Mouse (Mus musculus) telencephalon, adult 2 months (tissue): ENCODE data around the gene Pfdn4.

Source experiments
- DNase-seq: peaks from one replicate; pipeline ENCODE4 v3.0.0-alpha.2; 2011; ENCODE audit warnings: low read depth, low spot score

Gene Pfdn4

GRCm38 (mm10) chr2:170497091-170497566, 901 bp downstream of the Pfdn4 start, which contains the start of gene Cyp24a1:
Gene Cyp24a1 (minus strand): TSS chr2:170497145.
- DNase-seq: no peak

- no peak for DNase-seq
Observed at GRCm38 (mm10) chr2:170498011-170498410, 1.8 kb downstream of the Pfdn4 start.

GRCm38 (mm10) chr2:170503343-170503742, 7.1 kb downstream of the Pfdn4 start:
- DNase-seq: no peak

- no peak for DNase-seq
Observed at GRCm38 (mm10) chr2:170503983-170504382, 7.8 kb downstream of the Pfdn4 start.

- DNase-seq: peak; percentile 61
Observed at GRCm38 (mm10) chr2:170507734-170508133, 11.5 kb downstream of the Pfdn4 start.

GRCm38 (mm10) chr2:170508821-170509220, 12.6 kb downstream of the Pfdn4 start:
- DNase-seq: peak; percentile 58

DNA sequence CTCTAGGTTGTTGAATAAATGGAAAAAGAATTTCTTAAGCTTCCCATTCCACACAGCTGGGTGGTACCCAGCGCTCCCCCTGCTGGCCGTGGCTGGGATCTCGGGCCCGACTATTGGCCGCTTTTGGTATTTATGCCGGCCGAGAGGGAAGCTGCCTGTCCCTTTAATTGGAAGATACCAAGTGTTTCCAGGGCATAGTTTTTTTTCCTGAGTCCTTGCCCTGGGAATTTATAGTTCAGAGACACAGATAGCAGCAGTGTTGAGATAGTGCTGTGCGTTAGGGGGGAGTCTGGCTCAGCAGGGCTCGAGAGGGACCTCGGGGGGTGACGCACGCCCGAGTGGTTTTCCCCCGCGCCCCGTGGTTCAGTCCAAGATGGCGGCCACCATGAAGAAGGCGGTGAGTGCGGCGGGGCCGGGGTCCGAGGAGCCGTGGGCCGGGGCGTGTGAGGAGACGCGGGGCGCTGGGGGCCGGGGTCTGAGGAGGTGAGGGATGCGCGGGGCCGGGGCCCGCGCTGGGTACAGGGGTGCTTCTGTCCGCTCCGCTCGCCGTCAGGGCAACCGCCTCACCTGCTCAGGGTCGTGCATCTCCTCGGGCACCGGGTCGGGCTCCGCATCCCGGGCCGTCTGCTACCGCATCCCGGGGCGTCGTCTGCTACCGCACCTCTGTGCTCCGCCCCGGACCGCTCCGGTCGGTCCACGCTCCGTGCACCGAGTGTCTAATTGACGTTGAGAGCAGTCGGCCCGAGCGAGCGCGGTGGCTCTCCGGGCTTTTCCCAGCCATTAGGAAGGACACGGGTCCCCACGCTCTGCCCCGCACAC, 15.1 kb downstream of the Pfdn4 start:
- DNase-seq: peak; percentile 79

DNA sequence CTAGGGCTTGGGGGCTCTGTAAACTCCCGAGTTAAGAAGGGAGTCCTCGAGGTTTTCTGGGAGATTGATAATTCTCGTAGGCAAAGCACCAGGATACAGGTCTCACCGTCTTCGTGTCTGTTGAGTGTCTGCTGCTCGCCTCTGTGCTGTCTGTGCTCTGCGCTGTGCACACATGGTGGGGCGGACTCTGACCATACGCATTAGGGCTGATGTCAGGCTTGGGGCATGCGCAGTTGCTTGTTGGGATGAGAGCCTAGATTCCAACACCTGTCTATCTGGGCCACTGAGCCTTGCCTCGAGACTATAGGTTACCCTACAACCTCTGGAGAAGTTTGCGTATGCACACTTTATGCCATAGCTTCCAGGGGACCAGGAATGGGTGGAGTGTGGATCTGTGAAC, 17.5 kb downstream of the Pfdn4 start:
- DNase-seq: no peak

DNA sequence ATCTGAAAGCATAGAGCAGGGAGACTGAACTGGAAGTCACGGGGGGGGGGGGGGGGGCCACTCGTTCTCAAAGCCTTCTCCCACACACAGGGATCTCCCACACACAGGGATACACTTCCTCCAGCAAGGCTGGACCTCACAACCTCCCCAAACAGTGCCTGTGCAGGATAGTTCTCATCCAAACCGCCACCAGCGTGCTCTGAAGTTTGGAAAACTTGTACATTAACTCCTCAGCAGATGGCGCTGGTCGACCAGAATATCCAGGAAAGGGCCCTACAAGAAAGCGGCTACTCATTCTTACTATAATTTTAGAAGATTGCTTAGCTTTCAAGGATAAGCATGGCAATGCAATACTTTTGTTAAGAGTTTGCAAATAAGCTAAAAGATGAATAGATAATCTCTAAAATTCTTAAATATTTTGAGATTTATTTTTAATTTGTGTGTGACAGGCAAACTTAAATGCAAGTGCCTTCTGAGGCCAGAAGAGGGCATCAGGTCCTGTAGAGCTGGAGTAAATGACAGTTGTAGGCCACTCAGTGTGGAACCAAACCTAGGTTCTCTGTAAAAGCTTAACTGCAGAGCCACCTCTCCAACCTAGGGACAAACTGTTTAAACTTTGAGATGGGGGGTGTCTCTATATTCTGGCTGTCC, 24.2 kb downstream of the Pfdn4 start:
- DNase-seq: peak; percentile 58

DNA sequence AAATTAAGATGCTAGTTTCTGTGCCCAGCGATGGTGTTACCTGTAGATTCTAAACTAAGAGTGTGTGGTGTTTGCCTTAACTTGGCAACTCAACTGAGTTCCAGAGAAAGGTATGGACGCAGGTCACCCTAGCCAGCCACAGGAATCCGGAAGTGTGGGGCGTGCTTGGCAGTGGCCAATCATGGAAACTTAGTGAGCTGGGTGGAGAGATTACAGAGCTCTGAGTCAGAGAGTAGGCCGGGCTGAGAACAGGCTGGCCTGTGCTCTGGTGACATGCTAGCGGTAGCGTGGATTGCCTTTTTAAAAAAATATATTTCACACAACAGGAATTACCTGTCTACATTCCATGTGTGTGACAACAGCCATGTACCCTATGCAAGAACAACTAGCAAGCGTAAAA, 30.3 kb downstream of the Pfdn4 start:
- no peak for DNase-seq

DNA sequence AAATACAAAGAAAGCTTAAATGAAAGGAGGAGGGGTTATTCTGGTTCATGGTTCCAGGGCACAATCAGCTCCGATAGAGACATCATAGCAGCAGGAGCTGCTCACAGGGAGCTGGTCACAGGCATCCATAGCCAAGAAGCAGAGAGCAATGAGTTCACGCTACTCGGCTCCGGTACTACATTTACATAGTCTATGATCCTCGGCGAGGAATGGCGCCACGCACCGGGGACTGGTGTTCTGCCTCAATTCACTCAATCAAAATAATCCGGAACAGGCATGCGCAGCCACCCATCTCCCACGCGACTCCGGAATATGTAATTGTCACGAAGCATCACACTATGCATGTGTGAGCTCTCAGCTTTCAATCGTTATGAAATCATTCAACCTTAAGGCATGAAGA, 31.8 kb downstream of the Pfdn4 start:
- no peak for DNase-seq

GRCm38 (mm10) chr2:170529766-170530165, 33.5 kb downstream of the Pfdn4 start:
- no peak for DNase-seq

GRCm38 (mm10) chr2:170530256-170530655, 34.0 kb downstream of the Pfdn4 start:
- no peak for DNase-seq

DNA sequence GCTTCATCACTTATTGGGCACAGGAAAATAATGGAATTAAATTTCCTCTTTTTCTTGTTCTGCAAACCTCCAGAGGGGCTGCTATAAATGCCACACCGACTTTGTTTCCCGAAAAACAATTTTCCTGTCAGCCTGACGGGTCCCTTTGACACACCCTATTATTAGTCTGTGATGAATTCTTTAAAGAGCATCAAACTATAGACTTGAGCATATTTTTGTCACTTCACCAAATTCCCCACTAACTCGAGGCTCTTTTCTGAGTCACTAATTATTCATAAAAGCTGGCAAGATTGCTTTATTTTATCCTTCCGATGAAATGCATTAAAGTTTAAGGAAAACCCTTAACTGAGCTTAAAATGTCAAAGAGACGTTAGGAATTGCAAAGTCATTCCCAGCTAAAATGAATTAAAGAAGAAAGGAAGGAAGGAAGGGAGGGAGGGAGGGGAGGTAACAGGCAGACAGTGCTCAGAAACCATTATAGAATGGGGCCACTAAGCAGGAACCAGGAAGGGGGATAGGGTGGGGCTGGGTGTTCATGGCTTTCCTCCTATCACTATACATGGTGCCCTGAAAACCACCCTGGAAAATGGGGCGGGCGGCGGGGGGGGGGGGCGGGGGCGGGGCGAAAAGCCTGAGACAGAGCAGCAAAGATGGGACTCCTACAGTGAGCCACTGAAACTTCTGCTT, 38.0 kb downstream of the Pfdn4 start:
- DNase-seq: no peak

- DNase-seq: no peak
Observed at GRCm38 (mm10) chr2:170534803-170535174, 38.6 kb downstream of the Pfdn4 start.

GRCm38 (mm10) chr2:170535841-170536240, 39.6 kb downstream of the Pfdn4 start:
- DNase-seq: no peak

DNA sequence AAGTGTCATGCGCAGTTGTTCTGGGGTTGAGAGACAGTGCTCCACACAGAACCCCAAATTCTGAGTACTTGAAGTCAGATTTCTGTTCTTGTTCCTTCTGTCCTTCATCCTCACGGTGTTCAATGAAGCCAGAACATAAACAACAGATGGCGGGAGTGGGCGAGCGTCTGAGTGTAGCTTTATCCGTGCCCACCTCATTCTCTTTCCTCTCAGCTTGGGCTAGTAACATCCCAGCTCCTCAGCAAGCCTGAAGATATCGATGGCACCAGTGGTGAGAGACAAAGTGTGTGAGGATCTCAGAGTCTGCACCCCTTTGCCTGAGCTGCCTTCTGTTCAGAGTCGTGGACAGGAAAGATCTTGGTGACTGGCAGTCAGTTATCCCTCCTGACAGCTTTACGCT, 43.0 kb downstream of the Pfdn4 start:
- DNase-seq: peak; percentile 72

- DNase-seq: no peak
Observed at GRCm38 (mm10) chr2:170543625-170544024, 47.4 kb downstream of the Pfdn4 start.

DNA sequence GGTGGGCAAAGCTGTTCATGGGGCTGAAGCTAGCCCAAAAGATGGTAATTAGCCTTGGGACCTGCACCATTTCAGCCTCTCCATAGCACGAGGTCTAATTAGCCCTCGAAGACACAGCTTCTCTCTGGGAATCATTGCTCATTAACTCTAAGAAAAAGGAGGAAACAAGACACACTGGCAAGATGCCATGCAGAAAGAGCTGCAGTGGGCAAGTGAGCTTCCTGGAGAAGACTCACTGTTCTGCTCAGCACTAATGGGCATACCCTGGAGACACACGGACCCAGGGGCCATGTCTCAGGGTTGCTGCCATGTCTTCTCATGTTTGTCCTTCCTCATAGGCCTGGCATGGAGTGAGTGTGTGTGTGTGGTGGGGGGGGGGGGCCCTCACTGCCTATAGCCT, 47.9 kb downstream of the Pfdn4 start:
- no peak for DNase-seq

DNA sequence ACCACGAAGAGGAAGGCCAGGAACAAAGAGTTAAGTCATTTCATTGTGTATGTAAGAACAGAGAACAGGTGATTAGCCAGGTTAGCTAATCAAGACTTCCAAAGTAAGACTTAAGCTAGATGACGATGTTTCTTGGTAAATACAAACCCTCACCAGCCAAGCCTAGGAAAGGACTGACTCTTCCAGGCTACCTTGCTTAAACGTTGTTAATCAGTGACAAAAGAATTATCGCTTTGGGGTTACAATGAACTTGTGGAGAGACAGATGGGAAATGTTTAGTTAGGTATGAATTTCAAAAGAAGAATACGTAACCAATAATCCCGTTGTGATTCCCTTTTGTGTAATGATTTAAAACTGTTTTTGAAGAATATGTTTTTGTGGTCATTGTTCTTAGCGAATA, 48.7 kb downstream of the Pfdn4 start:
- DNase-seq: no peak

GRCm38 (mm10) chr2:170545745-170546144, 49.5 kb downstream of the Pfdn4 start:
- DNase-seq: no peak

DNA sequence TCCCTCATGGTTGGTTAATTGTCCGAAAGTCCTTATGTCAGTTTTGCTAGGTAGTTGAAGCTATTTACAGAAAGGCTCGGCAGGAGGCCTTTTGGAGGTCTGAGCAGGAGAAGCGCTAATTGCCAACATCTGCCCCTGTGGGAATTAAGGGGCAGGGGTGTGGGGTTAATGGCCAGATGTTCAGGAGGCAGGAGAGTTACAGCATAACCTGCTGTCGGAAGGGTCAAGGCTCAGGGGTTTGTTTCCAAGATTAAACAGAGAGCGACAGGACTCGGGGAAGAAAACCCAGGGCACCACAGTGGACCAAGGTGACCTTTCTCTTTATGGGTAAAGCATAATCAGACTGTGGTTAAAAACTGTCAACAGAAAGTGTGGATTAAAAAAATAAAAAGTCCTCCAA, 51.3 kb downstream of the Pfdn4 start:
- DNase-seq: no peak
